Mouse (Mus musculus) ES-Bruce4 (cell line): Measurements from ENCODE around the gene Chd5.
A peak's percentile ranks its signal among the peaks of the same experiment; 100 is the strongest.

Experiments
- CTCF ChIP-seq: IDR thresholded peaks from one replicate; pipeline ENCODE4 v1.8.1; 2011; ENCODE audit warnings: low read depth, low read length
- EP300 ChIP-seq: IDR thresholded peaks from 2 replicates; pipeline ENCODE4 v1.6.1; 2011; ENCODE audit warnings: low read depth, low read length; ENCODE audit not compliant: insufficient read depth
- POLR2A ChIP-seq: IDR thresholded peaks from one replicate; pipeline ENCODE4 v1.8.1; 2011; ENCODE audit warnings: low read length; ENCODE audit not compliant: insufficient read depth

DNA sequence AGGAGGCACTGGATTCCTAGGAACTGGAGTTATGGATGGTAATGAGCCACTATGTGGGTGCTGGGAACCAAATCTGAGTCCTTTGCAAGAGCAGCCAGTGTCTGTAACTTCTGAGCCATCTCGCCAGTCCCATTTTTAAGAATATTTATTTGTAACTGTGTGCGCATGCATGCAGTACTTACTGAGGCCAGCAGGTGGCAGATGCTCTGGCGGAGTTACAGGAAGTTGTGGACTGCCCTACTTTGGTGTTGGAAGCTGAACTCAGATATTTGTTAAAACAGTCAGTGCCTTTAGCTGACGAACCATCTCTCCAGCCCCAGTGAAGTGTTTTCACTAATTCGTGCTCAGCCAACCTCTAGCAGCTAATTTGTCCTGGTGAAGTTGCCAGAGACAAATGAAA lies 86.5 kb downstream of the Chd5 start:
- peak; percentile 73 for TF ChIP-seq CTCF
- TF ChIP-seq POLR2A: no peak
- no peak for TF ChIP-seq EP300
